Mouse (Mus musculus) embryonic fibroblast, embryonic 13.5 days (primary cell): ENCODE results near the gene Cnot1.

Experiments
- CTCF ChIP-seq: IDR thresholded peaks from 2 replicates; pipeline ENCODE4 v1.5.1; 2011; ENCODE audit warnings: mild to moderate bottlenecking, control low read depth, low read length, moderate library complexity, borderline replicate concordance; ENCODE audit not compliant: insufficient read depth
- POLR2A ChIP-seq: IDR thresholded peaks from 2 replicates; pipeline ENCODE4 v1.6.1; 2011; ENCODE audit warnings: low read depth, mild to moderate bottlenecking, control low read depth, low read length, moderate library complexity

DNA sequence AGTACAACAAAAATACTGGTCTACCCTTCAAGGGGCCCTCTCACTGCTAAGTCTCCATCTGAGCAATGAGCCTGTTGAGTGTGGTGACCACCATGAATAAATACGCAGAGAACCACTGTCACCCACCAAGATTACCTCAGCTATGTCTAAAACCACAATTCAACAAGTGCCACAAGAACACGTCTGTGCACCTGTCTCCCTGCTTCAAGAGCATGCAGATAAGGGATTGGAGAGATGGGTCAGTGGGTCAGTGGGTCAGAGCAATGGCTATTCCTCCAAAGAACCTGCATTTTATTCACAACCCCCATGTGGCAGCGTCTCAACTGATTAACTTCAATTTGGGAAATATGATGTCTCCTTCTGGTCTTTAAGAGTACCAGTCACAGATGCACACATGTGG lies 6.9 kb downstream of the Cnot1 start:
- no peak for TF ChIP-seq CTCF
- no peak for TF ChIP-seq POLR2A
